Mouse (Mus musculus): ENCODE results near the gene Selenop. TPM values are rescaled to one million over a fixed set of nuclear protein-coding genes. Genes with fewer than 3 reads are reported as not detected.

Selenop gene
- total RNA-seq, 2 experiments from 2014 or later: 200 to 275 TPM

DNA sequence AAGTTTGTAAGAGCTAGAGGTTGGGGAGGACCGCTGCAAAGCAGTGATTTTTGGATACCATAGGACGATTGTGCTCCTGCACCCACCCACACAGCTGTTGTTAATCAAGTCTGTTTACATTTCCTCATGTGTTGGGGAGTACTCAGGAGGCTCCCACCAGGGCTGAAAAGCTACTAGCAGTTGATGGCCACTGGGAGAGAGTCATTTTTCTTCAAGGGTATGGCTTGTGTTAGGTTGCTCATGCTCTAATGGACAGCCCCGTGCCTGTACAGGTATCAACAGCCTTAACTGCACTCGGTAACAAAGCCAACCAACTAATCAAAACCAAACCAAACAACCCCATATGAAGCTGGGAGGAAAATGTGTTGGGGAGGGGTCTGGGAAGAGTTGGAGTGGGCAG, 1.1 kb downstream of the Selenop start:
- intact Hi-C loops (cut with DNase I): no loop called here
- no peak for DNase-seq (ENCODE audit: extremely low spot score in 1 of 2, low spot score in 2 of 2)

DNA sequence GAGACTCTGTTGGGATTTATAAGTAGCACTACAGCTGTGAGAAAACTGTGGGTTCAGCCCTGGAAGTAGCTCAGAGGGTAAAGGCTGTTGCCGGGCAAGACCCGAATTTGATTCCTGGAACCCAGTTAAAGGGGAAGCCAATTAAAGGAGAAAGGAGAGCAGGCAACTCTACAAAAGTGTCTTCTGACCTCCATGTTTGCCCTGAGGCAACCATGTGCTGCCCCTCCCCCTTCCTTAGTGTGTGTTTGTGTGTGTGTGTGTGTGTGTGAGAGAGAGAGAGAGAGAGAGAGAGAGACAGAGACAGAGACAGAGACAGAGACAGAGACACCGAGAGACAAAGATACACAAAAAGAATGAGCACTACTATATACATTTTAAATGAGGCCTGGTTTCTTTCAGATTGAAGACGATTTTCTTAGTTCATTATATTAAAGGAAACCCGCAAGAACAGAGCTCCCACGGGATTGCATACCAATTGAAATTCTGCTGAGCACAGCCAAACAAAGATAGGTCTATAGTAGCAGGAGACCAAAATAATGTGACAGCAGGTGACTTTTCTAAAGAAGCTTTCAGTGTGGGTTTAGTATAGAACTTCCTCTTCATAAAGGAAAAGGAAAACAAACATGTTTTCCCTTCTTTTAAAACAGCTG, 1.8 kb downstream of the Selenop start:
- peak in 1 of 2 experiments; percentile 34 for DNase-seq (ENCODE audit: extremely low spot score in 1 of 2, low spot score in 2 of 2)
- intact Hi-C loops (cut with DNase I): no loop called here

DNA sequence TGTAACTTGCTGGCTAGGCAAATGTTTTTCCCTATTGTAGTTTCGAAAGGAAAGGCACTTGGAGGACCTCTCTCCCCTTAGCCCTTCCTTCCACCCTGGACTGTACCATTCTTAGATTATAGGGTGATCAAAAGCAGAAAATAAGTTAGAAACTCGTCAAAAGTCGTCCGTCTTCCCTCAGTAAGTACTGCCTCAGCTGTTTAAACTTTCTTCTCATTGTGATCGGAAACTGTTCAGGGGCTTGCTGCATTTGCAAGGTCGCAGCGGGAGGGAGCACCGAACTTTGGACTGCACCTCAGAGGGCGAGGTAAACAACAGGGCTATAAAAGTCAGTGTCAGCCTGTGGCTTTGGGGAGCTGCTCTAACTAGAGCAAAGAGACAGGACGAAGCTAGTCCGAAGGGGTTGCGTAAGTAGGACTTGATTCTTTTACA, 2.3 kb downstream of the Selenop start:
- intact Hi-C loops (cut with DNase I): no loop called here
- DNase-seq (ENCODE audit: extremely low spot score in 1 of 2, low spot score in 2 of 2): peak; percentile 21 to 75

DNA sequence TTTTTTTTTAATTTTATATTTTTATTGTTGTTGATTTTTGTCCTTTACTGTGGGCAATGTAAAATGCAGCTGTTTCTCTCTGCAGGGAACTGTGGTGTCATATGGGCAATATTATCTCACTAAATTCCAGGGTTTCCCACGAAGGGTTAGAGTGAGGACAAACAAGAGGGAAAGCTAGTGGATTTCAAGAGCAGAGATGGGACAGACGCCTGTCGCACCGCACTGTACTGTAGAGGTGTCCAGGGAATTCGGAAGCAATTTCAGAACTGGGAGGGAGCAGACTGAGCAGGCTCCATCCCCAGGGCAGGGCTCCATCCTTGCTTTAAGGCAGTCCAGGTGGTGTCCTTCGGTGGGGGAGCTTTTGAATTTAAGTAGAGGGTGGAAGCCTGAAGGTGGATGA, 2.9 kb downstream of the Selenop start:
- intact Hi-C loops (cut with DNase I): no loop called here
- no peak for DNase-seq (ENCODE audit: extremely low spot score in 1 of 2, low spot score in 2 of 2)

DNA sequence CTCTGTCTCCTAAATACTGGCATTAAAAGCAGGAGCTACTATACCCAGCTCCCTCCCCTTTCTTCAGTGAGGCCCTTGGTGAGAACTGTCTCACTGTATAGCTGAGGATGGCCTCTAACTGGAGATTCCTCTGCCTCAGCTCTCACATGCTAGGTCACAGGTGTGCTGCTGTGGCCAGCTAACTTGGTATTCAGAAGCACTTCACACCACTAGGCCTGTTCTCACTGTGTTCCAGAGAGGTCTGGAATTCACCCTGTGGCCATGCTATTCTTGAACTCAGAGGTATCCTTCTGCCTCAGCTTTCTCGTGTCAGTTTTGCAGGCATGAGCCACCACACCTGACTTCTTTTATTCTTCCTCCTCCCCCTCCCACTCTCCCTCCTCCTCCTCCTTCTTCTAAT, 4.8 kb downstream of the Selenop start:
- intact Hi-C loops (cut with DNase I): no loop called here
- DNase-seq (ENCODE audit: extremely low spot score in 1 of 2, low spot score in 2 of 2): no peak

DNA sequence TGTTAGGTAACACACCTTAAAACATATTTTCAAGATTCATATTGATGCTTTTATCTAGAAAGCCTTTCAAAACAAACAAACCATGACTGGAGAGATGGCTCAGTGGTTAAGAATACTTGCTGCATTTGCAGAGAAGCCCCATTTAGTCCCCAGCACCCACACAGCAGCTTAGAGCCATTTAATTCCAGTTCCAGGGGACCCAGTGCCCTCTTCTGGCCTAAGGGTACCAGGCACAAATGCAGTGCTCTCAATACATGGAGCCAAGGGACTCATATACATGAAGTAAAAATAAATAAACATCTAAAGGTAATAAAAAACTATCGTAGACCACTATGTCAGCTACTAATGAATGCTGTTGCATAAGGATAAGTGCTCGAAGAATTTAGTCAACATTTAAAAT, 9.0 kb downstream of the Selenop start:
- DNase-seq (ENCODE audit: extremely low spot score in 1 of 2, low spot score in 2 of 2): no peak
- intact Hi-C loops (cut with DNase I): no loop called here

DNA sequence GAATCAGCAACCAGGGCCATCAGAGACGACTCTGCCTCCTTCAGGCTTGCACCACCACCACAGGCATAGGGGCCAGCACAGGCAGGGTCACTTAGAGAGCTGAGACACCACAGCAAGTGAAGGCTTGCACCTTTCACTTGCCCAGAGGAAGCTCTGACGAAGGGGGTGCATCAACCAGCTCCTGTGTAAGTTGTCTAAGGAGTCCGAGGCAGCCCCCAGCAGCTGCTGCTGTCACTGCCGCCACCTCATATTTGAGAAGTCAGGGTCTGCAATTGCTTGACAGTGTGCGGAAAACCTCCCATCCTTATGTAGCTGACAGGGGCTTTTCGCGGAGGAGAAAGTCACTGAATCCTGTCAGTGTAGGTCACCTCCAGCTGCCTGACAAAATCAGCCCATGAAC, 10.9 kb downstream of the Selenop start:
- intact Hi-C loops (cut with DNase I): no loop called here
- no peak for DNase-seq (ENCODE audit: extremely low spot score in 1 of 2, low spot score in 2 of 2)

DNA sequence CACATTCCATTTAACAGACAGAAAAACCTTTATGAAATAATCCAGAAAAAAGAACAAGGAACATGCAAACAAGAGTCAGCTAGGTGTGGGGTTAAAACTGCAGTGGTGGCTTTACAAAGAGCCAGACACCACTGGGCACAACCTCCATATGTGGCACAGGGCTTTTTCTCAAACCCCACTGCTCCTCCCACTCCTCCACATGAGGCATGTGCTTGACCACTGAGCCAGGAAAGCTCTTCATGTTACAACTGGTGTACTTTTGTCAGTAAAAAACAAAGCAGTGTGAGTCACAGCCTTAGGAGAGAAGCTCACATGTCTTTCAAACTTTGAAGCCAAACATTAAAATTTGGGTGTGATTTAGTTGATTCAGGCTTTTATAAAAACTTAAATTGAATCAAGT, 12.9 kb downstream of the Selenop start:
- no peak for DNase-seq (ENCODE audit: extremely low spot score in 1 of 2, low spot score in 2 of 2)
- intact Hi-C loops (cut with DNase I): no loop called here

DNA sequence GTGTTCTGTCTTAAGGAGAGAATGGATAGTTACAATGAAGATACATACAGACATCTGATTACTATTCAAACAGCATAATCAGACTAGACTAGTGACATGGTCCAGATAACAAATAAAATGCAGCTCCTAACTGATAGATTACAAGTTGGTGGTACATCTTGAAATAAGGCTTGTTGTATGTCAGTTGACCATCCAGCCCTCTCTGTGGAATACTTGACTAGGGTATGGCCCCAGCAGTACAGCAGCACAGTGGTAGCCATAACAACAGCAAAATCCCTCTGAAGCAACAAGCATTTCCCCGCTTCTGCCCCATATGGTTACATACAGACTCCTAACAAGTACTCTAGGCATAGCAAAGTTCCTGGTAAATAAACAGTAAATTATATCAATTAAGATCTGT, 13.4 kb downstream of the Selenop start:
- intact Hi-C loops (cut with DNase I): no loop called here
- no peak for DNase-seq (ENCODE audit: extremely low spot score in 1 of 2, low spot score in 2 of 2)

DNA sequence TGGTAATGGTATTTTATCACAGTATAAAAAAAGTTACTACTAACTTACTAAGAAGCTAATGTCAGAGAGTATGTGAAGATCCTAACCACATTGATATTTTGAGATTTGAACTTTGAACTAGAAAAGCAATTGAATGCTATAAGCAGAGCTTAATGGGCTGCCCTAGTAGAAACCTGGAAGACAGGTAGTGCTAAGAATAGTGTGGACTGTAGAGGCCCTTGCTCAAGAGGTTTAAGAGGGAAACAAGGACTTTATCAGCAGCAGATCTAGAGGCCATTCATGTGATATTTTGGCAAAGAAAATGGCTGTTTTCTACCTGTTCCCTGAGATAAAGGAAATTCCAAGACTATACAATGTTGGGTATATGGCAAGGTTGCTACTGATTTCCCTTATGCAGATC, 17.7 kb downstream of the Selenop start:
- intact Hi-C loops (cut with DNase I): no loop called here
- no peak for DNase-seq (ENCODE audit: extremely low spot score in 1 of 2, low spot score in 2 of 2)

DNA sequence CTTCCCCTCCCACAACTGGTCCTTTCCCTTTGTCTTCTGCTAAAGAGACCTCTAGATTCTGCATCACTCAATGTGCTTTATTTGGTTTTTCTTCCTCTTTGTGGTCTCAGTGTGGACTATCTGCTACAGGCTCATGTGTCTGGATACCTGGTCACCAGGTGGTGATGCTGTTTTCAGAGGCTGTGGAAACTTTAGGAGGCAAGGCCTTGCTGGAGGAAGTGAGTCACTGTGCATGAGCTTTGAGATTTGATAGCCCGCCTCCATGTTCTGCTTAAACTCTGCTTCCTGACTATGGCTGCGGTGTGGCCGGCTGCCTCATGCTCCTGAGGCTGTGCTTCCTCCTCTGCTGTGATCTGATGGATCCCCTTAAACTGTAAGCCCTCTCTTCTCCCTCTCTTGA, 22.1 kb downstream of the Selenop start:
- DNase-seq (ENCODE audit: extremely low spot score in 1 of 2, low spot score in 2 of 2): no peak
- intact Hi-C loops (cut with DNase I): loop anchor here (10.0 kb wide), 5 partner anchors 294 to 1814 kb away; partner anchors contain the start of genes Card6, Fbxo4 and Ghr

DNA sequence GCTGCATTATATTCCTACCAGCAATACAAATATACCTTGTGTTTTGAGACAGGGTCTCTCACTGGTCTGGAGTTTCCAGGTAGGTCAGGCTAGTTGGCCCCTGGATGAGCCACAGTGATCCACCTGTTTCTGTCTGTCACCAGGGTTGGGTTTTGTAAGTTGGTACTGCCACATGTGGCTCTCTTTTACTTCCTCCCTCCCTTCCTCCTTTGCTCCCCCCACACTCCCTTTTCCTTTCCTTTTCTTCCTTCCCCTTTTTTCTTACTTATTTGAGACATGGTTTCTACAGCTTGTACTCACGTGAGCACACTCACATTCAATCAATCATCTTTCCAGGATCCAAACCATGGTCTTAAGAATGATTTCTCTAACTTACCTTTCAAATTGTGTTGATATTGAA, 25.1 kb downstream of the Selenop start:
- intact Hi-C loops (cut with DNase I): loop anchor here (10.0 kb wide), 5 partner anchors 291 to 1811 kb away; partner anchors contain the start of genes Card6, Fbxo4 and Ghr

DNA sequence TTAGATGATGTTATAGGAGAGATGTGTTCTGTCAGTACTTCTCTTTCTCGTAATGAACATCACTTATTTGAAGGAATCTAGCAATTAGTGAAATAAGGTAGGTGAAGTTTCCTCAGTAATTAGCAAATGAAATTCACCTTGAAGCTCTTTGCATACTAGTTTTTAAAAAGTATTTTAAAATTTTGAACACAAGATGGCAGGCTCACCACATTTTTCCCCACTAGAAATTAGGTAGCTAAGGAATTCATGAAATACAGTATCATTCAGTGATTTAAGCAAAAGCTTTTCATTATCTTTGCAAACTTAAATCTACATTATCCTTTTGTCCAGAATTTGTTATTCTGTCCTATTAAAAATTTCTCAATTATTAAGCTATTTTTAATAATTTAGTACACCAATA, 27.6 kb downstream of the Selenop start:
- DNase-seq (ENCODE audit: extremely low spot score in 1 of 2, low spot score in 2 of 2): no peak
- intact Hi-C loops (cut with DNase I): loop anchor here (10.0 kb wide), 5 partner anchors 289 to 1809 kb away; partner anchors contain the start of genes Card6, Fbxo4 and Ghr

More for the DNA sequence above, 25.1 kb downstream of the Selenop start:
- no peak for DNase-seq (ENCODE audit: extremely low spot score in 1 of 2, low spot score in 2 of 2)

DNA sequence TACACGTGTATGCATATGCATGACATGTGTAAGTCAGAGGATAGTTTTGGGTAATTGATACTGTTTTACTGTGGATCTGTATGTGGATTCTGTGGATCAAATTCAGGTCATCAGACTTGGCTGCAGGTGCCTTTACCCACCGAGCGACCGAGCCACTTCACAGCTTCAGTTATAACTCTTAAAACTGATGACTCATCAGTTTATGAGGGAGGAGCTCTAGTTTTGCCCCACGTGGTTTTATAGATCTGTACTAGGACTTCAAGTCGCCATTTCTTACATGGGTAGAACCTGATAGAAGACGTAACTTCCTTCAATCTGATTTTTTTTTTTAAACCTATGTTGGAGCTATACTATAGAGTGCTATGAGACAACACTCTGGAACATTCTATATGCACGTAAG, 29.3 kb downstream of the Selenop start:
- no peak for DNase-seq (ENCODE audit: extremely low spot score in 1 of 2, low spot score in 2 of 2)
- intact Hi-C loops (cut with DNase I): loop anchor here (10.0 kb wide), 5 partner anchors 287 to 1807 kb away; partner anchors contain the start of genes Card6, Fbxo4 and Ghr

DNA sequence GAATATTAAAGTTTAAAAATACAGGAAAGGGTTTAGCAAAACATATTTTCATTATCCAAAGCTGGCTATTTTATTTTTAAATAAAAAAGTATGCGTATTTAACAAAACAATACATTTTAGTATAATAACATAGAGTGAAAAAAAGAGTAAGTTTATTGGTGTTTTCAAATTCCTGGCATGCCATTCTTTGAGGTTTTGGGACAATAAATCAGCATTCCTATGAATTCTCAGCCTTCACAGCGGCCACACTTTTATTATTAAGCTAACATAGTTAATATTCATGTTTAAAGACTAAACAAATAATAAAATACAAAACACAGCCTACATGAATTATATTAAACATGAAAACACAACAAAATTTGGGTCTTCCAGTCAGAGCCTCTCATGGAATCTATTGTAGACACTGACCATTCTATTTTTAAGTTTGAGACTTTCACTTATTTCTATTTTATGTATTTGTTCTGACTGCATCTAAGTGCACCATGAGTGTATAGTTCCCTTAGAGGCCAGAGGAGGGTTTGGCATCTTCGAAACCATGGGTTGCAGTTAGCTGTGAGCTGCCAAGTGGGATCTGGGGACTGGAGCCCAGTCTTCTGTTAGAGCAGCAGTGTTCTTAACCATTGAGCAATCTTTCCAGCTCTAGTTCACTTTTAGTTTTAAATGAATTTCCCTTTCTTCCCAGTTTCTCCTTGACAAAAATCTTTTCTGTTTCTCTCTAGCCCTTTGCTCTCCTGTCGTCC, 32.2 kb downstream of the Selenop start:
- no peak for DNase-seq (ENCODE audit: extremely low spot score in 1 of 2, low spot score in 2 of 2)
- intact Hi-C loops (cut with DNase I): no loop called here

DNA sequence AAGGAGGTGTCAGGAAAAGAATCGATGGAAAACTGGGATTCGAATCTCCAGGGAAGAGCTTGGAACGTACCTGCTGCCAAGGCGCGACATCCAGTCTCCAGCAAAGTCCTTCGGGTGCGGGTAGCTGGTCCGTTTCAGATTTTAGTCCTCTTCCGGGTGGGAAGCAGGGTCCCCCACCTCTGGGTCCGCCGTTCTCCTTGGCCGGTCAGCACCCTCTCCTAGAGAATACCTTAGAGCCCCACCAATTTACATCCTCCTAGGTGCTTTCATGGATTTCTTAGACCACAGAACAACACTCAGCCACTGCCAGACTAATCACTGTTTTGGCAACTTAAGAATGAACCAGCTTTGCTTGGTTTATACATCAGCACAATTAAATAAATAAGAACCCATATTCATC, 35.1 kb downstream of the Selenop start, which contains the start of gene Ccdc152:
TSS of gene Ccdc152 (minus strand) at position 101 of the 400 bp plus-strand sequence.
- intact Hi-C loops (cut with DNase I): no loop called here
- DNase-seq (ENCODE audit: extremely low spot score in 1 of 2, low spot score in 2 of 2): no peak

DNA sequence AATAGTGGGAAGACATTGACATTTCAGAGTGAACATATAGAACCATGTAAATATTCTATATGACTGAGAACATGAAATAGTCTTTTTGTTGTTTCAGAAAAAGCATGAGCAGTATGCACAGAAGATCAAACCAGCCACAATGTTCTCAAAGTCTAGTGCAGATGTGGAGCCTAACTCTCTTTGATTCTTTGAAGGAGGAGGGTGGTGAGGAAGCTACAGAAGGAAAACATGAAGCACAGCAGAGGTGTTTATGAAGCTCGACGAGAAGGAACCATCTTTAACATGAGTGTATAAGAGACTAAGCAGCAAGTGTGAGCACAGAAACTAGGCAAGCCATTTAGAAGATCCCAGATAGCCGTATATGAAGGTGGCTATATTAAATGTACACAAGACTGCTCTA, 41.5 kb downstream of the Selenop start:
- intact Hi-C loops (cut with DNase I): no loop called here
- no peak for DNase-seq (ENCODE audit: extremely low spot score in 1 of 2, low spot score in 2 of 2)

DNA sequence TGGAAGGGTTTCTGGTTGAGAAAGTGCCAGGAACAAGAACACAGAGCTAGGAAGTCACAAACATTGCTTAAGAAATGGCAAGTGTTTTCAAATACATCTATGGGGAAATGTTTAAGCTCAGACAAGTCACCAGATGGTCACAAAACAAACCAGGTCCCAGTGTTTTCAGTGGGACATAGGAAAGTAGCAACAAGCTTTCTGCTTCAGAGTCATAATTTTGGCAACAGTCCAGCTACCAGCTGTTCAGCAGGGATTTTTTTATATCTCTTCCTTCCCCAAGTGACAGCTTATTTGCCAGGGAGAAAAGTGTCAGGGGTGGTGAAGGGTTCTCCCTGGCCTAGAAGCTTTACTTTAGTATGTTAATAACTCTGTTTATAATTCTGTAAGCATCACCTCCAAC, 44.6 kb downstream of the Selenop start:
- DNase-seq (ENCODE audit: extremely low spot score in 1 of 2, low spot score in 2 of 2): peak in 1 of 2 experiments; percentile 19
- intact Hi-C loops (cut with DNase I): no loop called here

DNA sequence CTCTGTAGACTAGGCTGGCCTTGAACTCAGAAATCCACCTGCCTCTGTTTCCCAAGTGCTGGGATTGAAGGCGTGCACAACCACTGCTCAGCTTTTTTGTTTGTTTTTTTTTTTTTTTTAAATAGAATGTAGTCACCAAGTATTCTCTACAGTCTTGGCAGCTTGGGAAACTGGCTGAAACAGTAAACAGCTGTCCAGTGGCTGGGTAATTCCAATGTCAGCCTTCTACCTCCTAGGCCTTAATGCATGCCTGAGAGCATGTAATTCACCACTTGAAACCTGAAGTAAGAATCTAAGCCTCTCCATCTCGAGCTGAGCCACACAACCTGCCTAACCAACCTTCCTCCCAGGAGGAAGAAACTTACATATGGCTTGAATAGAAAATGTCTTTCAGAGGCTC, 48.3 kb downstream of the Selenop start:
- no peak for DNase-seq (ENCODE audit: extremely low spot score in 1 of 2, low spot score in 2 of 2)
- intact Hi-C loops (cut with DNase I): no loop called here

DNA sequence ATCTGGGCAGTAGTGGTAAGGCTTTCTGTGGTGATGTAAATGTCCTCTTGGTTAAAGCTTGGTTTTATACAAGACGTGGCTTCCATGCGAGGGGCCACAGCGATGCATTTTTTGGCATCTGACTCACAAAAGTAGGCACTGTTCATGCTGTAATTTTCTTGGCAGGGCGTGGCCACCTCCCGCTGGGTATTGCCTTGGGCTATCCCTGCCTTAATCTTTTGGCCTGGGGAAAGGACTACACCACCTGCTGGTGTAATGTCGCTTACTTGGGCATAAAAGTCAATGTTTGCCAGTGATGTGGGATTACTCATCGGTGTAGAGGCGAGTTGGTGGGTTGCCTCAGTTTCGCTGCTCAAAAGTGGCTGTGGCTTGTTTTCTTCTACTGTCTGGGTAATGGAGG, 51.6 kb downstream of the Selenop start:
- DNase-seq (ENCODE audit: extremely low spot score in 1 of 2, low spot score in 2 of 2): no peak

More for the DNA sequence above, 51.6 kb downstream of the Selenop start:
- intact Hi-C loops (cut with DNase I): no loop called here

All from left cerebral cortex, postnatal 10 days (tissue).